Mouse (Mus musculus): Measurements from ENCODE around the gene Kctd15. TPM values are rescaled to one million over a fixed set of nuclear protein-coding genes. Genes with fewer than 3 reads are reported as not detected.

Kctd15 gene
- not detected in 2 replicates for polyA plus RNA-seq (2012)

GRCm38 (mm10) chr7:34656632-34657031 is at the start of gene Kctd15:
Kctd15 (minus strand) TSS chr7:34656732.
- TF ChIP-seq GATA1 (IDR thresholded peaks at IDR 0.05; ENCODE audit: low read length): no peak

- TF ChIP-seq GATA1 (IDR thresholded peaks at IDR 0.05; ENCODE audit: low read length): no peak
These were observed 47.9 kb upstream of the Kctd15 start for GRCm38 (mm10) chr7:34704401-34704800.

DNA sequence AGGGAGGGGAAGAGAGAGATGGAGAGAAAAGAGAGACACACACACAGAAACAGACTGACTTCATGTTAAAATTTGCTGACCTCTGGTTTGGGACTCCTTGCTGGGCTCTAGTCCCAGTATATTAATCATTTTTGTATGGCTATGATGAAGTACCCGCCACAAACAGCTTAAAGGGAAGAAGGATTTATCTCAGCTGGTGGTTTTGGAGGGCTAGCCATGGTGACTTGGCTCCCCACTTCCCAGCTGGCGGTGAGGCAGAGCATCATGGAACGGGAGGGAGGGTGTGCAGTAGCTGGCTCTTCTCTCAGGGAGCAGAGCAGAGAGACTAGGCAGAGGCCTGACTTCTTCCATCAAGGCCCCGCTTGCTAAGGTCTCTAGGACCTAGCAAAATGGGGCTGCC is 46.9 kb upstream of the Kctd15 start:
- TF ChIP-seq GATA1 (IDR thresholded peaks at IDR 0.05; ENCODE audit: low read length): no peak

DNA sequence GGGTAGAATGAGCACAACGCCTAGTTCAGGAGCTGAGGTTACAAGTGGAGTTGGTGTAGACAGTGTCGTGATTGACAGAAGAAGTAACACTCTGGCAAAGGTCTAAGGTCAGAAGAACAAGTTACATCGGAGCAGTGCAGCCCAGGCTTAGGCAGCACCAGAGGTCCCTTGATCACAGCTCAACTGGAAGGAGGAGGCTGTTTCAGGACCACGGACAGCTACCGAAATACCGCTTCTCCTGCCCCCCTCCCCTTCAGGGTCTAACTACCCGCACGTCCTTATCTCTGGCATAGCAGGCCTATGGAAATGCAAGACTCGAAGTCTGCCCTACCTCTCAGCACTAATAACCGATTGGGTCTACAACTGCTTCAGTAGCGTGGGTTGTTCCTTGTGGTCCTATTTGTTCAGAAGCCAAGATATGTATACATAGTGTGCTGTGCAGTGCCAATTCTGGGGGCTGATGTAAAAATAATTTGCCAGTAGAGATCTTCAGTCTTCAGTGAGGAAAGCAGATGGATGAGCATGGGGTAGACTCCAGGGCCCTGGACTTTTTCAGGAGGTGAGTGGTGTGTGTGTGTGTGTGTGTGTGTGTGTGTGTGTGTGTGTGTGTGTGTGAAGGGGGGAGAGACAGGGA is 46.3 kb upstream of the Kctd15 start:
- no peak for TF ChIP-seq GATA1 (IDR thresholded peaks at IDR 0.05; ENCODE audit: low read length)

- no peak for TF ChIP-seq GATA1 (IDR thresholded peaks at IDR 0.05; ENCODE audit: low read length)
These were observed 43.4 kb upstream of the Kctd15 start for GRCm38 (mm10) chr7:34699888-34700287.

GRCm38 (mm10) chr7:34698221-34698620 is 41.7 kb upstream of the Kctd15 start:
- TF ChIP-seq GATA1 (IDR thresholded peaks at IDR 0.05; ENCODE audit: low read length): no peak

DNA sequence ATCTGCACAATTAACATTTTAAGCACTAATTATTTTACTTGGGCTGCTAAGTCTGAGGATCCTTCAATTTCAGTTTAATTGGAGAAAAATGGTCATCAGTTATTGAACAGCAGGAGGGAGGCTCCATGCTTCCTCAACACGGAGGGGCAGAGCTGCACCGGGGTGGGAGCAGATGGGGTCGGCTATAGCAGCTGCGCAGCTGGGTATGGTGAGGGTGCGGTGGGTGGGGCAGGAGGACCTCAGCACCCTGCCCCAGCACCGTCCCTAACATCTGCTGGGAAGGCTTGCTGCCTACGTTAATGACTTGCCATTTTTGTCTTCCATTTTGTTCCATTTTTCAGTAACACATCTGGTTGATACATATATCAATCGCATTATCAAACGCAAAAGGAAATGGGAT is 39.6 kb upstream of the Kctd15 start:
- no peak for TF ChIP-seq GATA1 (IDR thresholded peaks at IDR 0.05; ENCODE audit: low read length)

DNA sequence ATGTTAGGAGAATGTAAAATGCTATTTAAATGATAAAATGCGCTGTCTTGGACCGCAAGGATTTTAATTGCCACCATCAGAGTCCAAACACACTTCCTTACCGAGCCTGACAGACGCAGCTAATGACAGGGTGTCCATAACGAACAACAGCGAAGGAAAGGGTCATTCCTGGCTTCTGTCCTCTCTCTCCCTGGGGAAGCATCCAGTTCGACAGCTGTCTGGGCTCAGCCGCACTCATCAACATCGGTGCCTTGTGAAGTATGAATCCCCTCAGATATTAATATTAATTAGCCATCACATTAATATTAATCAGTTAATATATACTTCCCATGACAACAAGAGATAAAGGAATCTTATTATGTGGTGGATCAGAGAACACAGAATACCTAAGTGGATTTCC is 38.4 kb upstream of the Kctd15 start:
- no peak for TF ChIP-seq GATA1 (IDR thresholded peaks at IDR 0.05; ENCODE audit: low read length)

DNA sequence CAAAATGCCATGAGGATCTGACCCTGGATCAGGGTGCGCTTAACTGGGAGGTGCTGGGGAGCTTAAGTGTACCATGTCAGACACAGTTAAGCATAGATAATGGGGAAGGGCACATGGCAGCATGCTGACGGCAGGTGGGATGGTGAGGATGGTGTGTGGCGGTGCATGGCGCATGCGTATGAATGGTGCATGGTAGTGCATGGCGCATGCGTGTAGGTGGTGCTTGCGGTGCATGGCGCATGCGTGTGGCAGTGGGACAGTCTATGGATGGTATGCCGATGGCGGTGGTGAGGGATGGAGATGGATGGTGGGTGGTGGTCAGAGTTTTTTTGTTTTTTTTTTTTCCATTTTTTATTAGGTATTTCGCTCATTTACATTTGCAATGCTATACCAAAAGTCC is 37.4 kb upstream of the Kctd15 start:
- TF ChIP-seq GATA1 (IDR thresholded peaks at IDR 0.05; ENCODE audit: low read length): no peak

- no peak for TF ChIP-seq GATA1 (IDR thresholded peaks at IDR 0.05; ENCODE audit: low read length)
These were observed 36.5 kb upstream of the Kctd15 start for GRCm38 (mm10) chr7:34693072-34693471.

DNA sequence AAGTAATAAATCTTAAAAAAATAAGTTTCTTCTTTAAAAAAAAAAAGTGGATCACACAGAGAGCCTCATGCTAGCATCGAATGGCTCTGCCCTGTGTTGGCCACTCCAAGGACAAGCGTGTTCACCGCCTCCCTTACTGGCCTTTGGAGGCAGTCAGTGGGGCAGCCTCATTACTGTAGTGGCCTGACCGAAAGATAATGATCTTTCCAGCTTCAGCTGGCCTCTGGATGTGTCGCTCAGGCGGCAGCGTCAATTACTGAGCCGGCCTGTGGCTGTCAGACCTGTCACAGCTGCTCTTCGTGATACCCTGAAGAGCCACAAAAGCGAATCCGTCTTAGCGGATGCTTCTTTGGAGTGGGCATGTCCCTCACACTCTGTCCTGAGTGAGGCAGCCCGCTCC is 33.6 kb upstream of the Kctd15 start:
- no peak for TF ChIP-seq GATA1 (IDR thresholded peaks at IDR 0.05; ENCODE audit: low read length)

- TF ChIP-seq GATA1 (IDR thresholded peaks at IDR 0.05; ENCODE audit: low read length): no peak
These were observed 32.5 kb upstream of the Kctd15 start for GRCm38 (mm10) chr7:34689028-34689427.

- no peak for TF ChIP-seq GATA1 (IDR thresholded peaks at IDR 0.05; ENCODE audit: low read length)
These were observed 29.3 kb upstream of the Kctd15 start for GRCm38 (mm10) chr7:34685801-34686200.

GRCm38 (mm10) chr7:34685176-34685575 is 28.6 kb upstream of the Kctd15 start:
- no peak for TF ChIP-seq GATA1 (IDR thresholded peaks at IDR 0.05; ENCODE audit: low read length)

DNA sequence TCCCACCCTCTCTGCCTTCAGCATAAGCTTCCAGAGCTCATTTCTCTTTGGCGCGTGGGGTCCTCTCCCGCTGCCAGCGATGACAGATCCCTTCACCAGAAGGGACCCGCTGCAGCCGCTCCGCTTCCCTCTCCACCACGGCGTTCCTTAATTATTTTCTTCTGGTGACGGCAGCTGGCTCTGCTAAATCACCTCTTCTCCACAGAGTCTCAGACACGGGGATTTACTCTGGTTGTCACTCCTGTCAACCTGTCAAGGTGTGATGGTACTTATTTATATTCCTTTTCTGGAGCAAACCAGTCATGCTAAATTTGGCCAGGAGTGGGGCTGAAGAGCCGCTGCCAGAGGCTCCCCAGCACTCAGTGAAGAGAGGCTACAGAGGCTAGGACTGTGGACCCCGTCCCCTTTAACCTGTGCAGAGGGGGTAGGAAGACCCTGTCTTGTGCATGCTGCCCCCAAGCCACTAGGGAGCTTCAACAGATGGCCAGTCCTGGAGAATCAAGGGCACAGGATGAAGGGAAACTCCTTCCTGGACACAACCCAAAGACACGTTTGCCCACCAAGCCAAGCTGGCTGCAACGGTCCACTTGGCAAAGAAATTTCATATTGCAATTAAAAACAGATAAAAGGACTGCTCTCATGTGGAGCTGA is 24.4 kb upstream of the Kctd15 start:
- no peak for TF ChIP-seq GATA1 (IDR thresholded peaks at IDR 0.05; ENCODE audit: low read length)

DNA sequence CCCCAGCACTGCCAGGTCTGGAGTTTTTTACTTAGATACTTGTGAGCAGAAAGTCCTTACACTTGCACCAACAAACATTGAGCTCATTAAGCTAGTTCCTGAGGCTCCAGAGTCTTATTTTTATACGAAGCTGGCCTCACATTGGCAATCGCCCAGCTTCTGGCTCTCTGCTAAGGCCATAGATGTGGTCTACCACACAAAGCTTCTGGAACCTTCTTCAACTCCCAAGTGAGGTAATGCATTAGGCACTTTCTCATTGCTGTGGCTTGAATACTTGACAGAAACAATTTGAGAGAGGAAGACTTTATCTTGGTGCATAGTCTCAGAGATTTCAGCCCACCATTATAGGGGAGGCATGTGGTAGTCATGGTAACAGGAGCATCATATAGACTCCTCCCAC is 23.4 kb upstream of the Kctd15 start:
- TF ChIP-seq GATA1 (IDR thresholded peaks at IDR 0.05; ENCODE audit: low read length): no peak

- no peak for TF ChIP-seq GATA1 (IDR thresholded peaks at IDR 0.05; ENCODE audit: low read length)
These were observed 19.4 kb upstream of the Kctd15 start for GRCm38 (mm10) chr7:34675831-34676514.

All from G1E-ER4 (cell line).